Mouse (Mus musculus): ENCODE results near the gene Vmn1r45.
"Not testable (repeated sequence)": the region's sequence is repeated elsewhere in the genome, so short reads cannot be mapped to it uniquely, and the experiment has no call there.

Gene Vmn1r45

DNA sequence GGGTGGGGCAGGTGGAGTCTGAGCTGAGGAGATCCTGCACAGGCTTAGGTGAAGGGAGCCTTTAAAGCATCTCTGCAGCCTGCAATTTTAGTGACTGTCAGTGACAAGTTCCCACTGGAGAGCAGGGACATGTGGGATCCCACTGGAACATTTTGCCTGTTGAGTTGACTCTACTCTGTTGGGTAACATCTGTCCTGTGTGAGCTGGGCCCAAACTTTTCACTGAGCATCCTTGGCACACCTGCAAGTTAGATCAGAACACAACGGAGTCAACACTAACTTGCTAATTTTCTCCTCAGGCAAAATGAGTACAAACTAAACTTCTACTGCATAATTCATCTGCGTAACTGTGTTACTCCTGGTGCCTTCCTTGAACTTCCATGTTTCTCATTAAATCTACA is at the start of gene Vmn1r45:
Vmn1r45 (minus strand) TSS at position 101 of the 400 bp plus-strand sequence.
- DNase-seq = not testable (repeated sequence)

DNA sequence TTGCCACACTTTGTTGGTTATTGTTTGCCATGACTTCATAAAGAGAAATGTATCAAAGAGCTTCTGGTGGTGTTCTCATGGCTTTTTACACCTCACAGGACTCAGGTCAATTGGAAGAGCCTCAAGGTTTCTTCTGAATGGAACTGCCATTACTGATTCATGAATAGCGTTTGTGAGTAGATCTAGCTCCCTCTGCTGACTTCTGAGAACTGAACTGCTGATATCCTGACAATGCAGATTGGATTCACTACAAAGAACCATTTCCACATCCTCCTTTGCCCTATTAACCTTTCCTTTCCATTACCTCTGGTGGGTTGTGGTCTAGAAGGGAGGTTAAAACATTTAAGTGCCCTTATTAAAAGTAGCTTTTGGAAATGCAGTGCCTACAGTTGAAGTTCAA is 45.6 kb upstream of the Vmn1r45 start:
- DNase-seq = peak in 1 of 2 experiments; percentile 8

DNA sequence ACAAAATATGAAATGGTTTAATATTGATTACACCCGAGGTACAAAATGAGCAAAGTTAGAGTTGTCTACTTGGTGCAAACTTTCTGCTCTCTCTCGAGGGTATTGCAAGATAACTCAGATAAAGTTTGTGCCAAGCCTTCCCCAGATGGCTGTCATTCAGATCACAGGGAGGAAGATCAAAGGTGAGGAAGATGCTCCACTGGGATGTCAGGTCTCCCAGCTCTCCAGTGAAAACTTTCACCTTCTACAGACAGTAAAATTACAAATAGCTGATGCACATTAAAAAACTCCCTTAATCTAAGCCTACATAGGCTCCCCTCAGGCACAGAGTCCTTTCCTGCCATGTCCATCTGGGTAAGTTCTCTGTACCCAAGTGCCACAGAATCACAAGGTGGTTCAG is 28.6 kb upstream of the Vmn1r45 start, which contains the start of gene Vmn1r46:
Vmn1r46 (plus strand) TSS at position 301 of the 400 bp plus-strand sequence.
- DNase-seq = no peak

DNA sequence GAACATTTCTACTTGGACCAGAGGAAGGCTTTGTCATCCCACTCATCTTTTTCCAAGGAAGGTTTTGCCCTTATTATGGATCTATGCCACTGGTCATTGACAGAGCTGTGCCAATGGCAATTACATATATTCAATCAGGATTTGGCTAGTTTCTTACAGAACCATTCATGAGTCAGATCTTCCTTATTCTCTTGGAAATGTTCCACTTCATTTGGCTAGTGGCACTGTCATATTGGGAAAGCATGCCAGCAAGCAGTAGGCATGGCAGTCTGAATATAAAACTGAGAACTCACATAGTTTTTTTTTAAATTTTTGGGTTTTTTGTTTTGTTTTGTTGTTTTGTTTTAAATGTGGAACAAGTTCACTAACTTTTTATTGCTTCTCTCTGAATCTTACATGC is 25.9 kb upstream of the Vmn1r45 start:
- DNase-seq = no peak

DNA sequence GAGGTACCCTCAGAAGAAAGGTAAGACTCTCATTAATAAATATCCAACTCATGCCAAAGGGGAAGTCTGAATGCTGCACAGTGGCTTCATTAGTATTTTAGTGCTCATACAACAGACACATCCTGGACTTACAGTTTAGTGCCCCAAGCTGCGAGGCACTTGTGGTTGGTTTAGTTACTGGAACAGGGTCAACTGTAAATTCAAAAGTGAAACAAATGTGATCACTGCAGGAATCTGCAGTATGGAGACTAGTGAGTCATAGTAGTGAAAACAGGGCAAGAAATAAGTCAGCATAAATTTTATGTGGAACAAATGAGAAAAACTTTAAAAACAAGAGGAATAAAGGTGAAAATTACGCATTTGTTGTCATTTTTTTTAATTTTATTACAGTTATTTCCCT is 13.2 kb upstream of the Vmn1r45 start:
- DNase-seq = no peak

DNA sequence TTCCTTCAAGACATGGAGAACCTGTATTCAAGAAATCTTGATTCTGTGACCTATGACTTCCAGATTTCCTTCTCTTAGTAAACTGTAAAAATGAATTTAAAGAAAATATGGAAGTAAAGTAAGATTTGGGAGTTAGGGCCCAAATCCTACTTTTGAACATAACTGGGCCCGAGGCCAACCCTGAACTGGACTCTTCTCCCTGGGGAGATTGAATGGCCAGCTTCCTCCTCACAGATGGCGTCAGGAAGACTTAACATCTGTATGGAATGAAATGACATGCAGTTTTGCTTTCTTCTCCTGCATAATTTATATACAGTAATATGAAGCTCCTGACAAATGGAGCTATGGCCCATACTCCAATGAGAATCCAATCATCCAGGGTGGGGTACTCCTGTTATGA is 528 bp upstream of the Vmn1r45 start:
- no peak for DNase-seq

DNA sequence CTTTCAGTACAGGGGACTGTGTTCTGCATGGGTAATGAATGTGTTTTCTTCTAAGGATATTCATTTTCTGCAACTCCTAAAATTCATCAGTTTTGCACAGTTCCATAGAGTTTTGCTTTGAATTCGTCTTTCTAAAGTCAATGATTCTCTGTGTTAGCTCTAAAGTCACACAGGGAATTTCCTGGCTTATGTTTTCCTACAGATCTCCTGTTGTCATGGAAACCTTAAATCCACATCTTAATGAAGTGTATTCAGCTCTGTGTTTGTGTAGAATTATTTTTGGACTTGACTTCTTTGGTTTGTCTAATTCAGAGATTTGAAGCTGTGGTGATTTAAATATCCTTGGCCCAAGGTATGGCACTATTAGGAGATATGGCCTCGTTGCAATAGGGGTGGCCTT is 56.6 kb downstream of the Vmn1r45 start:
- DNase-seq = no peak

DNA sequence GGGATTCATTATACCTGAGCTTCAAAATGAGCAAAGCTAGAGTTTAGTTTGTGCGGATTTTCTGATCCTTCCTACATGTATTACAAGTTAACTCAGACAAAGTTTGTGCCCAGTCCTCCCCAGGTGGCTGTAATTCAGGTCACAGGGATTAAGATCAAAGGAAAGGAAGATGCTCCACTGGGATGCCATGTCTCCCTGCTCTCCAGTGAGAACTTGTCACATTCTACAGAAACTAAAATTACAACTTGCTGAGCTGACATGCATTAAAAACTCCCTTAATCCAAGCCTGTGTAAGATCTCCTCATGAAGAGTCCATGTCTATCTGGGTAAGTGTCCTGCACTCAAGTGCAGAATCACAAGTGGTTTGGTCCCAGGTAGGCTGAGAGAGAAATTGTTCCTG is 57.0 kb downstream of the Vmn1r45 start, which contains the start of gene Vmn1r44:
Vmn1r44 (plus strand) TSS at position 301 of the 400 bp plus-strand sequence.
- no peak for DNase-seq
